Mouse (Mus musculus): Measurements from ENCODE around the gene BC107364. TPM values are rescaled to one million over a fixed set of nuclear protein-coding genes. Genes with fewer than 3 reads are reported as not detected.
"Not testable (repeated sequence)": the region's sequence is repeated elsewhere in the genome, so short reads cannot be mapped to it uniquely, and the experiment has no call there.

BC107364 gene
- polyA plus RNA-seq, 1 experiment, result 4.6 TPM

- Histone ChIP-seq H3K4me3 (ENCODE audit: low read depth, low read length) (no peak overlapping the region), H3K9me3 (replicated peaks; ENCODE audit: control insufficient read depth, insufficient read depth, low read length, poor library complexity, severe bottlenecking) (no peaks in the 10 kb centered on the region; the same call in 1 of the 2 replicates), H3K36me3 (ENCODE audit: control insufficient read depth, insufficient read depth, low read length, poor library complexity, severe bottlenecking) (no peaks in the 10 kb centered on the region), H3K9ac (ENCODE audit: low read depth, poor library complexity, severe bottlenecking) (peak overlapping the region; percentile 10; the same call in 1 of the 2 replicates), H3K4me1 (ENCODE audit: control insufficient read depth, insufficient read depth, low read length) (no peaks in the 10 kb centered on the region), H3K27ac (ENCODE audit: insufficient read depth, low read length) (peak overlapping the region; percentile 22), H3K27me3 (ENCODE audit: control insufficient read depth, insufficient read depth, low read length, poor library complexity, severe bottlenecking) (no peaks in the 10 kb centered on the region)
- no peak for TF ChIP-seq EP300 (IDR thresholded peaks at IDR 0.05; ENCODE audit: insufficient read depth, low read depth, low read length)
- TF ChIP-seq CTCF (IDR thresholded peaks at IDR 0.05; ENCODE audit: low read depth, low read length), result no peak
- TF ChIP-seq POLR2A (IDR thresholded peaks at IDR 0.05; ENCODE audit: insufficient read depth, low read length), result no peak
These were observed 46.6 kb upstream of the BC107364 start for GRCm38 (mm10) chr3:96498476-96499245.

GRCm38 (mm10) chr3:96497451-96498028, 45.4 kb upstream of the BC107364 start:
- H3K9ac ChIP-seq (ENCODE audit: low read depth, poor library complexity, severe bottlenecking), result peak overlapping the region; percentile 54
- peak overlapping the region; percentile 78 for H3K4me3 ChIP-seq (ENCODE audit: low read depth, low read length)
- peaks cover 6% of the 10 kb centered on the region for H3K9me3 ChIP-seq (replicated peaks; ENCODE audit: control insufficient read depth, insufficient read depth, low read length, poor library complexity, severe bottlenecking)
- no peak overlapping the region for H3K27ac ChIP-seq (ENCODE audit: insufficient read depth, low read length)
- no peaks in the 10 kb centered on the region for H3K4me1 ChIP-seq (ENCODE audit: control insufficient read depth, insufficient read depth, low read length)
- no peaks in the 10 kb centered on the region for H3K27me3 ChIP-seq (ENCODE audit: control insufficient read depth, insufficient read depth, low read length, poor library complexity, severe bottlenecking)
- no peaks in the 10 kb centered on the region for H3K36me3 ChIP-seq (ENCODE audit: control insufficient read depth, insufficient read depth, low read length, poor library complexity, severe bottlenecking)
- TF ChIP-seq CTCF (IDR thresholded peaks at IDR 0.05; ENCODE audit: low read depth, low read length) (peak; percentile 69), POLR2A (IDR thresholded peaks at IDR 0.05; ENCODE audit: insufficient read depth, low read length) (no peak), EP300 (IDR thresholded peaks at IDR 0.05; ENCODE audit: insufficient read depth, low read depth, low read length) (0 out of 2 replicates have a peak, but pooled peaks have one; percentile 4)

GRCm38 (mm10) chr3:96496620-96497275, 44.6 kb upstream of the BC107364 start:
- H3K27me3 ChIP-seq (ENCODE audit: control insufficient read depth, insufficient read depth, low read length, poor library complexity, severe bottlenecking); H3K27ac ChIP-seq (ENCODE audit: insufficient read depth, low read length); H3K4me1 ChIP-seq (ENCODE audit: control insufficient read depth, insufficient read depth, low read length); H3K9me3 ChIP-seq (replicated peaks; ENCODE audit: control insufficient read depth, insufficient read depth, low read length, poor library complexity, severe bottlenecking); H3K36me3 ChIP-seq (ENCODE audit: control insufficient read depth, insufficient read depth, low read length, poor library complexity, severe bottlenecking): not testable (repeated sequence)
- Histone ChIP-seq H3K9ac (ENCODE audit: low read depth, poor library complexity, severe bottlenecking) (peak overlapping the region; percentile 54), H3K4me3 (ENCODE audit: low read depth, low read length) (peak overlapping the region; percentile 78)

- TF ChIP-seq POLR2A (IDR thresholded peaks at IDR 0.05; ENCODE audit: insufficient read depth, low read length) (no peak), CTCF (IDR thresholded peaks at IDR 0.05; ENCODE audit: low read depth, low read length) (no peak), EP300 (IDR thresholded peaks at IDR 0.05; ENCODE audit: insufficient read depth, low read depth, low read length) (no peak)
- H3K27me3 ChIP-seq (ENCODE audit: control insufficient read depth, insufficient read depth, low read length, poor library complexity, severe bottlenecking), result no peaks in the 10 kb centered on the region
- H3K27ac ChIP-seq (ENCODE audit: insufficient read depth, low read length), result no peak overlapping the region
- H3K9me3 ChIP-seq (replicated peaks; ENCODE audit: control insufficient read depth, insufficient read depth, low read length, poor library complexity, severe bottlenecking), result peaks cover 10% of the 10 kb centered on the region
- no peaks in the 10 kb centered on the region for H3K4me1 ChIP-seq (ENCODE audit: control insufficient read depth, insufficient read depth, low read length)
- no peaks in the 10 kb centered on the region for H3K36me3 ChIP-seq (ENCODE audit: control insufficient read depth, insufficient read depth, low read length, poor library complexity, severe bottlenecking)
- 0 out of 2 replicates have a peak overlapping the region, but pooled peaks have one; percentile 54 for H3K9ac ChIP-seq (ENCODE audit: low read depth, poor library complexity, severe bottlenecking)
- H3K4me3 ChIP-seq (ENCODE audit: low read depth, low read length), result no peak overlapping the region
These were observed 44.1 kb upstream of the BC107364 start for GRCm38 (mm10) chr3:96496216-96496615.

- Histone ChIP-seq H3K4me1 (ENCODE audit: control insufficient read depth, insufficient read depth, low read length) (no peaks in the 10 kb centered on the region), H3K4me3 (ENCODE audit: low read depth, low read length) (no peak overlapping the region), H3K9ac (ENCODE audit: low read depth, poor library complexity, severe bottlenecking) (no peak overlapping the region), H3K27ac (ENCODE audit: insufficient read depth, low read length) (no peak overlapping the region), H3K9me3 (replicated peaks; ENCODE audit: control insufficient read depth, insufficient read depth, low read length, poor library complexity, severe bottlenecking) (peaks cover 10% of the 10 kb centered on the region), H3K27me3 (ENCODE audit: control insufficient read depth, insufficient read depth, low read length, poor library complexity, severe bottlenecking) (no peaks in the 10 kb centered on the region), H3K36me3 (ENCODE audit: control insufficient read depth, insufficient read depth, low read length, poor library complexity, severe bottlenecking) (no peaks in the 10 kb centered on the region)
- no peak for TF ChIP-seq EP300 (IDR thresholded peaks at IDR 0.05; ENCODE audit: insufficient read depth, low read depth, low read length)
- TF ChIP-seq CTCF (IDR thresholded peaks at IDR 0.05; ENCODE audit: low read depth, low read length), result no peak
- TF ChIP-seq POLR2A (IDR thresholded peaks at IDR 0.05; ENCODE audit: insufficient read depth, low read length), result no peak
These were observed 43.5 kb upstream of the BC107364 start for GRCm38 (mm10) chr3:96495490-96496210.
